Mouse (Mus musculus): ENCODE results near the gene Kri1. TPM values are rescaled to one million over a fixed set of nuclear protein-coding genes. Genes with fewer than 3 reads are reported as not detected.
"Not testable (repeated sequence)": the region's sequence is repeated elsewhere in the genome, so short reads cannot be mapped to it uniquely, and the experiment has no call there.

The Kri1 gene
- polyA plus RNA-seq, 1 experiment from 2014 or later, result 18.3 TPM

- H3K4me2 ChIP-seq (replicated peaks), result peak overlapping the region; percentile 72
- peak; percentile 34 for ATAC-seq (ENCODE audit: low FRiP score, low read depth)
- WGBS, result 23% methylated on average over 19 of the region's 19 CpGs
- peak overlapping the region; percentile 95 for H3K27ac ChIP-seq
- H3K4me1 ChIP-seq, result peaks cover 24% of the 10 kb centered on the region
- no peaks in the 10 kb centered on the region for H3K9me3 ChIP-seq
- peak overlapping the region; percentile 93 for H3K9ac ChIP-seq
- peaks cover 9% of the 10 kb centered on the region for H3K27me3 ChIP-seq
- H3K4me3 ChIP-seq, result peak overlapping the region; percentile 78
- H3K36me3 ChIP-seq, result peaks cover 45% of the 10 kb centered on the region
These were observed 50.3 kb downstream of the Kri1 start for GRCm38 (mm10) chr9:21237368-21238003.

GRCm38 (mm10) chr9:21236991-21237367, 50.8 kb downstream of the Kri1 start:
- Histone ChIP-seq H3K9ac (peak overlapping the region; percentile 93), H3K36me3 (peaks cover 50% of the 10 kb centered on the region), H3K4me1 (peaks cover 24% of the 10 kb centered on the region), H3K9me3 (no peaks in the 10 kb centered on the region), H3K27me3 (peaks cover 4% of the 10 kb centered on the region), H3K4me3 (peak overlapping the region; percentile 78), H3K4me2 (replicated peaks) (peak overlapping the region; percentile 72), H3K27ac (peak overlapping the region; percentile 95; the same call in 1 of the 2 replicates)
- ATAC-seq (ENCODE audit: low FRiP score, low read depth), result no peak
- WGBS, result 88% methylated on average over 25 of the region's 25 CpGs

GRCm38 (mm10) chr9:21235341-21235740, 52.4 kb downstream of the Kri1 start:
- no peak for ATAC-seq (ENCODE audit: low FRiP score, low read depth)
- no peak overlapping the region for H3K9ac ChIP-seq
- no peaks in the 10 kb centered on the region for H3K9me3 ChIP-seq
- H3K4me1 ChIP-seq, result peaks cover 24% of the 10 kb centered on the region
- H3K36me3 ChIP-seq, result peaks cover 66% of the 10 kb centered on the region
- H3K4me2 ChIP-seq (replicated peaks), result no peak overlapping the region
- no peak overlapping the region for H3K27ac ChIP-seq
- WGBS, result 84% methylated on average over 4 of the region's 4 CpGs
- no peaks in the 10 kb centered on the region for H3K27me3 ChIP-seq
- H3K4me3 ChIP-seq, result no peak overlapping the region

GRCm38 (mm10) chr9:21233805-21234204, 54.0 kb downstream of the Kri1 start:
- H3K9ac ChIP-seq, result no peak overlapping the region
- ATAC-seq (ENCODE audit: low FRiP score, low read depth), result no peak
- WGBS, result 84% methylated on average over 28 of the region's 28 CpGs

GRCm38 (mm10) chr9:21233366-21233765, 54.4 kb downstream of the Kri1 start:
- no peak for ATAC-seq (ENCODE audit: low FRiP score, low read depth)
- Histone ChIP-seq H3K4me2 (replicated peaks) (no peak overlapping the region), H3K9me3 (no peaks in the 10 kb centered on the region), H3K27ac (no peak overlapping the region), H3K36me3 (peaks cover 84% of the 10 kb centered on the region), H3K4me3 (no peak overlapping the region), H3K4me1 (peaks cover 19% of the 10 kb centered on the region), H3K9ac (no peak overlapping the region), H3K27me3 (no peaks in the 10 kb centered on the region)
- WGBS, result 93% methylated on average over 29 of the region's 29 CpGs

More at GRCm38 (mm10) chr9:21233805-21234204, 54.0 kb downstream of the Kri1 start:
- no peak overlapping the region for H3K27ac ChIP-seq
- H3K4me2 ChIP-seq (replicated peaks), result no peak overlapping the region
- no peaks in the 10 kb centered on the region for H3K9me3 ChIP-seq
- H3K4me3 ChIP-seq, result no peak overlapping the region
- peaks cover 19% of the 10 kb centered on the region for H3K4me1 ChIP-seq
- H3K36me3 ChIP-seq, result peaks cover 81% of the 10 kb centered on the region
- no peaks in the 10 kb centered on the region for H3K27me3 ChIP-seq

GRCm38 (mm10) chr9:21232867-21233266, 54.9 kb downstream of the Kri1 start:
- Histone ChIP-seq H3K27ac (no peak overlapping the region), H3K9ac (no peak overlapping the region), H3K4me1 (peaks cover 22% of the 10 kb centered on the region), H3K36me3 (peaks cover 84% of the 10 kb centered on the region), H3K4me3 (no peak overlapping the region), H3K4me2 (replicated peaks) (no peak overlapping the region), H3K9me3 (no peaks in the 10 kb centered on the region), H3K27me3 (no peaks in the 10 kb centered on the region)
- ATAC-seq (ENCODE audit: low FRiP score, low read depth), result no peak
- 90% methylated on average over 5 of the region's 5 CpGs for WGBS

- Histone ChIP-seq H3K4me2 (replicated peaks) (no peak overlapping the region), H3K4me3 (no peak overlapping the region), H3K4me1 (peaks cover 16% of the 10 kb centered on the region), H3K36me3 (peaks cover 77% of the 10 kb centered on the region), H3K27me3 (no peaks in the 10 kb centered on the region), H3K9ac (no peak overlapping the region), H3K27ac (no peak overlapping the region), H3K9me3 (no peaks in the 10 kb centered on the region)
- ATAC-seq (ENCODE audit: low FRiP score, low read depth), result no peak
- 58% methylated on average over 23 of the region's 23 CpGs for WGBS
These were observed 56.2 kb downstream of the Kri1 start for GRCm38 (mm10) chr9:21231551-21231950.

GRCm38 (mm10) chr9:21227342-21227741, 60.4 kb downstream of the Kri1 start:
- Histone ChIP-seq H3K4me2 (replicated peaks) (peak overlapping the region; percentile 61), H3K4me3 (peak overlapping the region; percentile 31), H3K4me1 (peaks cover 17% of the 10 kb centered on the region), H3K27me3 (no peaks in the 10 kb centered on the region), H3K9me3 (no peaks in the 10 kb centered on the region), H3K27ac (peak overlapping the region; percentile 75; the same call in 1 of the 2 replicates), H3K36me3 (peaks cover 38% of the 10 kb centered on the region), H3K9ac (peak overlapping the region; percentile 58)
- 17% methylated on average over 16 of the region's 16 CpGs for WGBS
- peak; percentile 38; the same call in 1 of the 2 replicates for ATAC-seq (ENCODE audit: low FRiP score, low read depth)

GRCm38 (mm10) chr9:21225415-21225758, 62.4 kb downstream of the Kri1 start:
- Histone ChIP-seq H3K36me3 (peaks cover 18% of the 10 kb centered on the region), H3K27ac (no peak overlapping the region), H3K9me3 (no peaks in the 10 kb centered on the region), H3K4me2 (replicated peaks) (peak overlapping the region; percentile 60), H3K4me3 (peak overlapping the region; percentile 34), H3K9ac (peak overlapping the region; percentile 56), H3K4me1 (peaks cover 24% of the 10 kb centered on the region), H3K27me3 (no peaks in the 10 kb centered on the region)
- no peak for ATAC-seq (ENCODE audit: low FRiP score, low read depth)
- 5% methylated on average over 7 of the region's 7 CpGs for WGBS

GRCm38 (mm10) chr9:21224576-21225414, 63.0 kb downstream of the Kri1 start:
- H3K27ac ChIP-seq, result no peak overlapping the region
- peaks cover 24% of the 10 kb centered on the region for H3K4me1 ChIP-seq
- H3K4me3 ChIP-seq, result peak overlapping the region; percentile 34
- H3K9ac ChIP-seq, result peak overlapping the region; percentile 56
- peak overlapping the region; percentile 60 for H3K4me2 ChIP-seq (replicated peaks)
- 18% methylated on average over 26 of the region's 26 CpGs for WGBS
- no peaks in the 10 kb centered on the region for H3K9me3 ChIP-seq
- H3K27me3 ChIP-seq, result no peaks in the 10 kb centered on the region
- ATAC-seq (ENCODE audit: low FRiP score, low read depth), result no peak
- peaks cover 12% of the 10 kb centered on the region for H3K36me3 ChIP-seq

GRCm38 (mm10) chr9:21223906-21224305, 63.9 kb downstream of the Kri1 start:
- Histone ChIP-seq H3K4me2 (replicated peaks) (no peak overlapping the region), H3K27ac (no peak overlapping the region), H3K27me3 (no peaks in the 10 kb centered on the region), H3K36me3 (peaks cover 3% of the 10 kb centered on the region; the same call in 1 of the 2 replicates), H3K4me3 (no peak overlapping the region), H3K9me3 (no peaks in the 10 kb centered on the region), H3K4me1 (peaks cover 24% of the 10 kb centered on the region), H3K9ac (no peak overlapping the region)
- ATAC-seq (ENCODE audit: low FRiP score, low read depth), result no peak
- 93% methylated on average over 6 of the region's 6 CpGs for WGBS

- H3K4me3 ChIP-seq; H3K36me3 ChIP-seq; H3K27me3 ChIP-seq; H3K27ac ChIP-seq; ATAC-seq (ENCODE audit: low FRiP score, low read depth); H3K4me2 ChIP-seq (replicated peaks); H3K9me3 ChIP-seq; H3K9ac ChIP-seq: not testable (repeated sequence)
- peaks cover 24% of the 10 kb centered on the region for H3K4me1 ChIP-seq
- WGBS, result 93% methylated on average over 2 of the region's 2 CpGs
These were observed 64.3 kb downstream of the Kri1 start for GRCm38 (mm10) chr9:21223490-21223889.

Data from limb, embryonic 13.5 days (tissue).